Mouse (Mus musculus) lung, embryonic 16.5 days (tissue): Measurements from ENCODE around the gene Psmd3. TPM values are rescaled to one million over a fixed set of nuclear protein-coding genes. Genes with fewer than 3 reads are reported as not detected.
A peak's percentile ranks its signal among the peaks of the same experiment; 100 is the strongest.
"Not testable (repeated sequence)": the region's sequence is repeated elsewhere in the genome, so short reads cannot be mapped to it uniquely, and the experiment has no call there.

Experiments used
- ATAC-seq: fragments of 200-750 bp; cut with Nextera tagmentation; 2 replicates; pipeline ENCODE4 v1.8.0; 2017; ENCODE audit warnings: low read depth, mild to moderate bottlenecking, moderate library complexity
- H3K27ac ChIP-seq: fragments of 300-500 bp; sonication (generic); 2 replicates; pipeline ENCODE4 v1.5.1; 2014; ENCODE audit warnings: mild to moderate bottlenecking, control low read depth, low read length
- H3K27me3 ChIP-seq: fragments of 300-500 bp; sonication (generic); 2 replicates; pipeline ENCODE4 v1.6.1; 2014; ENCODE audit warnings: low read depth, low read length, mixed read lengths; ENCODE audit not compliant: control insufficient read depth, insufficient read depth
- H3K36me3 ChIP-seq: fragments of 300-500 bp; sonication (generic); 2 replicates; pipeline ENCODE4 v1.6.1; 2014; ENCODE audit warnings: low read length; ENCODE audit not compliant: control insufficient read depth, insufficient read depth
- H3K4me1 ChIP-seq: fragments of 300-500 bp; sonication (generic); replicated peaks from 2 replicates; pipeline ENCODE4 v1.6.1; 2014; ENCODE audit warnings: low read length, mixed read lengths; ENCODE audit not compliant: control insufficient read depth, insufficient read depth
- H3K4me2 ChIP-seq: fragments of 300-500 bp; sonication (generic); 2 replicates; pipeline ENCODE4 v1.6.1; 2014; ENCODE audit warnings: low read depth, low read length, control low read depth
- H3K4me3 ChIP-seq: fragments of 300-500 bp; sonication (generic); 2 replicates; pipeline ENCODE4 v1.5.1; 2014; ENCODE audit warnings: mild to moderate bottlenecking, low read length, control low read depth
- H3K9ac ChIP-seq: fragments of 300-500 bp; sonication (generic); 2 replicates; pipeline ENCODE4 v1.6.1; 2014; ENCODE audit warnings: low read length, control low read depth
- H3K9me3 ChIP-seq: fragments of 300-500 bp; sonication (generic); 2 replicates; pipeline ENCODE4 v1.6.1; 2016; ENCODE audit warnings: low read length; ENCODE audit not compliant: control insufficient read depth
- WGBS: fragments of 180-500 bp; shearing (Covaris S2); extraction: QIAGEN DNeasy Blood & Tissue Kit; methylation state at CpG from one replicate; pipeline ENCODE4 v1.1.7; 2014; 5-methylcytosine and 5-hydroxymethylcytosine counted together
- polyA plus RNA-seq: library from polyadenylated mRNA; unstranded; fragments of >200 nt; fragmentation: Nextera tagmentation; extraction: Ambion mirVana; gene quantifications from 2 replicates; pipeline ENCODE4 v1.2.1, GENCODE M21; 2015

Psmd3 gene
- polyA plus RNA-seq, 1 experiment from 2014 or later, result 177 TPM

GRCm38 (mm10) chr11:98723098-98723497 is 40.7 kb downstream of the Psmd3 start:
- peak overlapping the region; percentile 39; the same call in 1 of the 2 replicates for H3K9ac ChIP-seq
- peaks cover 4% of the 10 kb centered on the region; the same call in 1 of the 2 replicates for H3K36me3 ChIP-seq
- 40% methylated on average over 7 of the region's 7 CpGs for WGBS
- peaks cover 29% of the 10 kb centered on the region for H3K4me1 ChIP-seq
- H3K4me3 ChIP-seq, result no peak overlapping the region
- no peaks in the 10 kb centered on the region for H3K27me3 ChIP-seq
- no peak overlapping the region for H3K27ac ChIP-seq
- no peak for ATAC-seq
- no peaks in the 10 kb centered on the region for H3K9me3 ChIP-seq
- no peak overlapping the region for H3K4me2 ChIP-seq

DNA sequence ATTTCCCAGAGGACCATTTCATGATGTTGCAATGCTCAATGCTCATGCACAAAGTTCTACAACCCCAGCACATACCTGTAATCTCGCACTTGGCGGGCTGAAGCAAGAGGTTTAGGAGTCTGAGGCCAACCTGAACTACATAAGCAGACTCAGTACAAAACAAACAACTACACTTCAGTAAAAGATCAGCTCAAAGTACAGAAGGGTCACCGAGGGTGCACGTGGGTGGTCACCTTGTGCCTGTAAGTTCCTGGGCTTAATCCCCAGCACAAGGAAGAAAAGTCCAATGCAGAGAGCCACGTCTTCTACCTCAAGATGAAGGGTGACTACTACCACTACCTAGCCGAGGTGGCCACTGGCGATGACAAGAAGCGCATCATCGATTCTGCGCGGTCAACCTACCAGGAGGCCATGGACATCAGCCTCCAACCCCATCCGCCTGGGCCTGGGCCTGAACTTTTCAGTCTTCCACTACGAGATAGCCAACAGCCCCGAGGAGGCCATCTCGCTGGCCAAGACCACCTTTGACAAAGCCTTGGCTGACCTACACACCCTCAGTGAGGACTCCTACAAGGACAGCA is 43.7 kb downstream of the Psmd3 start:
- H3K4me2 ChIP-seq, result no peak overlapping the region
- H3K4me3 ChIP-seq, result no peak overlapping the region
- no peaks in the 10 kb centered on the region for H3K9me3 ChIP-seq
- peaks cover 28% of the 10 kb centered on the region for H3K4me1 ChIP-seq
- no peak overlapping the region for H3K9ac ChIP-seq
- no peak overlapping the region for H3K27ac ChIP-seq
- H3K27me3 ChIP-seq, result no peaks in the 10 kb centered on the region
- peaks cover 4% of the 10 kb centered on the region; the same call in 1 of the 2 replicates for H3K36me3 ChIP-seq
- no peak for ATAC-seq
- WGBS, result 93% methylated on average over 15 of the region's 15 CpGs

GRCm38 (mm10) chr11:98729119-98729588 is 46.8 kb downstream of the Psmd3 start, which contains the start of gene Med24:
Med24 (minus strand) TSS chr11:98729435.
- H3K27ac ChIP-seq, result 0 out of 2 replicates have a peak within 1 kb of the TSS, but pooled peaks have one; percentile 47
- peaks cover 8% of the 10 kb centered on the region for H3K4me1 ChIP-seq
- peak; percentile 96 for ATAC-seq
- peak within 1 kb of the TSS; percentile 63 for H3K9ac ChIP-seq
- H3K9me3 ChIP-seq, result peaks cover 2% of the 10 kb centered on the region; the same call in 1 of the 2 replicates
- H3K4me2 ChIP-seq, result peak within 1 kb of the TSS; percentile 79
- H3K36me3 ChIP-seq, result peaks cover 4% of the 10 kb centered on the region; the same call in 1 of the 2 replicates
- 0% methylated on average over 16 of the region's 16 CpGs for WGBS
- H3K4me3 ChIP-seq, result peak within 1 kb of the TSS; percentile 72
- no peaks in the 10 kb centered on the region for H3K27me3 ChIP-seq

GRCm38 (mm10) chr11:98730727-98731126 is 48.4 kb downstream of the Psmd3 start:
- 0 out of 2 replicates have a peak, but pooled peaks cover 2% of the 10 kb centered on the region for H3K36me3 ChIP-seq
- no peak overlapping the region for H3K4me2 ChIP-seq
- H3K27me3 ChIP-seq, result no peaks in the 10 kb centered on the region
- H3K9me3 ChIP-seq, result peaks cover 3% of the 10 kb centered on the region; the same call in 1 of the 2 replicates
- no peak overlapping the region for H3K4me3 ChIP-seq
- WGBS, result 53% methylated on average over 4 of the region's 4 CpGs
- peak; percentile 16; the same call in 1 of the 2 replicates for ATAC-seq
- H3K9ac ChIP-seq, result no peak overlapping the region
- H3K4me1 ChIP-seq, result peaks cover 8% of the 10 kb centered on the region
- H3K27ac ChIP-seq, result peak overlapping the region; percentile 36; the same call in 1 of the 2 replicates

- 39% methylated on average over 5 of the region's 5 CpGs for WGBS
- Histone ChIP-seq H3K4me1 (peaks cover 8% of the 10 kb centered on the region), H3K36me3 (0 out of 2 replicates have a peak, but pooled peaks cover 2% of the 10 kb centered on the region), H3K27me3 (no peaks in the 10 kb centered on the region), H3K4me2 (no peak overlapping the region), H3K9me3 (peaks cover 3% of the 10 kb centered on the region; the same call in 1 of the 2 replicates), H3K27ac (peak overlapping the region; percentile 36; the same call in 1 of the 2 replicates), H3K9ac (no peak overlapping the region), H3K4me3 (no peak overlapping the region)
- ATAC-seq, result peak; percentile 17; the same call in 1 of the 2 replicates
Measured at GRCm38 (mm10) chr11:98731134-98731533, 48.8 kb downstream of the Psmd3 start.

- no peak for ATAC-seq
- Histone ChIP-seq H3K36me3 (no peaks in the 10 kb centered on the region), H3K27me3 (no peaks in the 10 kb centered on the region), H3K9ac (no peak overlapping the region), H3K4me3 (no peak overlapping the region), H3K4me1 (0 out of 2 replicates have a peak, but pooled peaks cover 3% of the 10 kb centered on the region), H3K27ac (no peak overlapping the region), H3K9me3 (peaks cover 3% of the 10 kb centered on the region; the same call in 1 of the 2 replicates), H3K4me2 (no peak overlapping the region)
- 72% methylated on average over 3 of the region's 3 CpGs for WGBS
Measured at GRCm38 (mm10) chr11:98734020-98734419, 51.7 kb downstream of the Psmd3 start.

- Histone ChIP-seq H3K36me3 (no peaks in the 10 kb centered on the region), H3K9me3 (peaks cover 3% of the 10 kb centered on the region; the same call in 1 of the 2 replicates), H3K9ac (no peak overlapping the region), H3K27me3 (no peaks in the 10 kb centered on the region), H3K4me1 (peaks cover 3% of the 10 kb centered on the region), H3K27ac (no peak overlapping the region), H3K4me2 (no peak overlapping the region), H3K4me3 (no peak overlapping the region)
- ATAC-seq, result no peak
- 85% methylated on average over 4 of the region's 4 CpGs for WGBS
Measured at GRCm38 (mm10) chr11:98735111-98735510, 52.8 kb downstream of the Psmd3 start.

- H3K27me3 ChIP-seq, result no peaks in the 10 kb centered on the region
- H3K9ac ChIP-seq, result no peak overlapping the region
- no peak overlapping the region for H3K27ac ChIP-seq
- H3K9me3 ChIP-seq, result peaks cover 3% of the 10 kb centered on the region; the same call in 1 of the 2 replicates
- H3K4me1 ChIP-seq, result peaks cover 9% of the 10 kb centered on the region
- no peak overlapping the region for H3K4me3 ChIP-seq
- 63% methylated on average over 1 of the region's 1 CpGs for WGBS
- no peaks in the 10 kb centered on the region for H3K36me3 ChIP-seq
- no peak for ATAC-seq
- no peak overlapping the region for H3K4me2 ChIP-seq
Measured at GRCm38 (mm10) chr11:98736176-98736575, 53.8 kb downstream of the Psmd3 start.

DNA sequence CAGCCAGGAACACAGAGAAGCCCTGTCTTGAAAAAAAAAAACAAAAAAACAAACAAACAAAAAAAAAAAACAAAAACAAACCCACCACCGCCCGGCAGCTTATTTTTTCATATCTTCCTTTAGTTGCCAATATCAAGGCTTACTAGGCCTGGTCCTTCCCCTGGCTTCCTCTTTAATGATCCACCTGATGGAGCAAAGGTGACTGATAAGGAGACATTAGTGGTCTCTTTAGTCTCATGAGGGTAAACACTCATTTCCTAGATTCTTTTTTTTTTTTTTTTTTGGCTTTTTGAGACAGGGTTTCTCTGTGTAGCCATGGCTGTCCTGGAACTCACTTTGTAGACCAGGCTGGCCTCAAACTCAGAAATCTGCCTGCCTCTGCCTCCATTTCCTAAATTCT is 54.9 kb downstream of the Psmd3 start:
- ATAC-seq, H3K9me3 ChIP-seq, H3K9ac ChIP-seq, H3K4me3 ChIP-seq, H3K27ac ChIP-seq, H3K27me3 ChIP-seq, H3K36me3 ChIP-seq, H3K4me2 ChIP-seq: not testable (repeated sequence)
- 85% methylated on average over 2 of the region's 2 CpGs for WGBS
- H3K4me1 ChIP-seq, result peaks cover 11% of the 10 kb centered on the region
